8 mouse cellular contexts compared by ENCODE assay signal in the genomic region with DNA sequence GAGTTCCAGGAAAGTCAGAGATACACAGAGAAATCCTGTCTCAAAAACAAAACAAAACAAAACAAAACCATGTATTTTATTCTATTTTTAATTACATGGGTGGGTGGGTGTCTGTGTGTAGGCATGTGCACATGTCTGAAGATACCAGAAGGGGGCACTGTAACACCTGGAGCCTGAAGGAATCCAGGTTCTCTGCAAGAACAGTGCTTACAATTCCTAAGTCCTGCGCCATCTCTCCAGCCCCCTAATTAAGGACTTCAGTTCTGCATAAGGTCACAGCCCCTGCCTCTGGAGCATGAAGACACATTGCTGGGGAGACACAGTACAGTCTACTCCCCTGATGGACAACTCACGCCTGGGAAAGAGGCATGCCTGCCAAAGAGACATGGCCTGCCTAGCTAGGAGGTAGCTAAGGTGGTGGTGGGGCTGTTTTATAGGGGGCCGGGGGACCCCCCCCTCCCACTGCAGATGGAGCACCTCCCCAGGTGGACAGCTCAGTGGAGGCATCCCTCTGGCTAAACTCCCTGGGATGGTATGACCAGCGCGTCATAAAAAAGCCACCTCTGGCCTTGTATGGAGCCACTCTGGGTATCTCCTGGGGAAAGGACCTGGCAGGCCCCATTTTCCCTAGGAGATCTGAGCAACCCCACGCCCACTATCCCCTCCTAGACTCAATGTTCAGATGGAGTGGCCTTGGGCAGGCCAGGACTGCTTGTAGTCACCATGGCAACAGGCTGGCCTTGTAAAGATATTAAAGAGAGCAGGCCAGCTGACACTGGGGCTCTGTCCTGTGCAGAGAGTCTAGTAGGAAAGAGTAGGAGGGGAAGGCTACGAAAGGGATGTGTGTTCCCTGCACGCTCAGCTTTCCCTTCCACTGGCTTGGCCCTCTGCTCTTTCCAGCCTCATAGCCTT. TPM values are rescaled to one million over a fixed set of nuclear protein-coding genes. Genes with fewer than 3 reads are reported as not detected.
A peak's percentile ranks its signal among the peaks of the same experiment; 100 is the strongest.
DNase-seq lines count a peak whose midpoint lies in the region; ATAC-seq and TF ChIP-seq lines count a peak whose summit lies in the region.

No protein-coding gene starts in this region.

- peak; percentile 70 for TF ChIP-seq CTCF in lung, embryonic 14.5 days (IDR thresholded peaks at IDR 0.05; ENCODE audit: low read depth)

- H3K9me3 ChIP-seq in intestine, embryonic 14.5 days (ENCODE audit: control insufficient read depth, low read length): no peaks in the 10 kb centered on the region
- no peaks in the 10 kb centered on the region for H3K9me3 ChIP-seq in lung, embryonic 14.5 days (ENCODE audit: low read depth, low read length)

- peaks cover 33% of the 10 kb centered on the region for H3K4me1 ChIP-seq in intestine, embryonic 14.5 days (replicated peaks; ENCODE audit: control insufficient read depth, insufficient read depth, low read length)
- H3K4me1 ChIP-seq in lung, embryonic 14.5 days (ENCODE audit: insufficient read depth): peaks cover 21% of the 10 kb centered on the region; the same call in 1 of the 2 replicates

- ATAC-seq in intestine, embryonic 14.5 days (replicated peaks; ENCODE audit: low FRiP score, low TSS enrichment, low read depth): peak; percentile 65; the same call in 1 of the 2 replicates
- ATAC-seq in lung, embryonic 14.5 days (ENCODE audit: insufficient read depth): peak; percentile 39

- no peak overlapping the region for H3K4me2 ChIP-seq in intestine, embryonic 14.5 days (ENCODE audit: low read length)
- H3K4me2 ChIP-seq in lung, embryonic 14.5 days: no peak overlapping the region

- H3K36me3 ChIP-seq in intestine, embryonic 14.5 days (ENCODE audit: control insufficient read depth, insufficient read depth, low read length): 0 out of 2 replicates have a peak, but pooled peaks cover 7% of the 10 kb centered on the region
- no peaks in the 10 kb centered on the region for H3K36me3 ChIP-seq in lung, embryonic 14.5 days (ENCODE audit: insufficient read depth)

- WGBS in intestine, embryonic 14.5 days: 65% methylated on average over 8 of the region's 8 CpGs
- 70% methylated on average over 8 of the region's 8 CpGs for WGBS in lung, embryonic 14.5 days

- no peak overlapping the region for H3K4me3 ChIP-seq in intestine, embryonic 14.5 days (ENCODE audit: low read depth, low read length)
- H3K4me3 ChIP-seq in lung, embryonic 14.5 days (ENCODE audit: low read depth, low read length): no peak overlapping the region

- peak; percentile 32 for DNase-seq in kidney, adult 9 months
- no peak for DNase-seq in kidney, adult 11 months
- DNase-seq in MN1 (ENCODE audit: low spot score): peak; percentile 78
- DNase-seq in embryo, embryonic 11.5 days (ENCODE audit: low read depth, low spot score): peak; percentile 36
- no peak for DNase-seq in intestine, embryonic 14.5 days (ENCODE audit: low spot score)
- DNase-seq in lung, embryonic 14.5 days: peak; percentile 76
- peak; percentile 63 for DNase-seq in retina, postnatal 1 day
- no peak for DNase-seq in gastrocnemius, postnatal 10 days

- no peak overlapping the region for H3K9ac ChIP-seq in intestine, embryonic 14.5 days (ENCODE audit: low read length)
- H3K9ac ChIP-seq in lung, embryonic 14.5 days: no peak overlapping the region

- H3K27ac ChIP-seq in intestine, embryonic 14.5 days (ENCODE audit: low read depth): no peak overlapping the region
- H3K27ac ChIP-seq in lung, embryonic 14.5 days (ENCODE audit: low read depth): no peak overlapping the region

- H3K27me3 ChIP-seq in intestine, embryonic 14.5 days (replicated peaks; ENCODE audit: control insufficient read depth, insufficient read depth, low read length): no peaks in the 10 kb centered on the region
- no peaks in the 10 kb centered on the region for H3K27me3 ChIP-seq in lung, embryonic 14.5 days (ENCODE audit: insufficient read depth, low read length)

RNA-seq across cellular contexts. Expression of a gene that starts 23.6 kb away (rescaled TPM):
- 18.0 and 23.4 TPM in 2 replicates for polyA plus RNA-seq in intestine, embryonic 14.5 days (2014; fragmentation: Nextera tagmentation; extraction: Ambion mirVana)
- 15.5 and 21.8 TPM in 2 replicates for polyA plus RNA-seq in lung, embryonic 14.5 days (2014; fragmentation: Nextera tagmentation; extraction: Ambion mirVana)
- 10 to 100 TPM in 1 of 2 experiments, 1 to 10 TPM in 1; 8.9 to 12.0 TPM for total RNA-seq in gastrocnemius, postnatal 10 days (2021)

RNA-seq across cellular contexts. Expression of a gene that starts 42.4 kb away (rescaled TPM):
- 0.44 and 0.77 TPM in 2 replicates for polyA plus RNA-seq in intestine, embryonic 14.5 days (2014; fragmentation: Nextera tagmentation; extraction: Ambion mirVana)
- polyA plus RNA-seq in lung, embryonic 14.5 days (2014; fragmentation: Nextera tagmentation; extraction: Ambion mirVana): 0.43 and 0.53 TPM in 2 replicates
- 10 to 100 TPM; 18.4 to 20.2 TPM for total RNA-seq in gastrocnemius, postnatal 10 days (2021)

Comparison
In these comparisons a context has a peak if more than half of its experiments do, and no peak if none do; other contexts are left out.
1. DNase-seq: peak in kidney, adult 9 months (single experiment), MN1 (single experiment), embryo, embryonic 11.5 days (single experiment), lung, embryonic 14.5 days (single experiment) and retina, postnatal 1 day (single experiment); none in kidney, adult 11 months (single experiment), intestine, embryonic 14.5 days (single experiment) and gastrocnemius, postnatal 10 days (single experiment).